Mouse (Mus musculus) megakaryocyte progenitor cell, adult 5-6 weeks (primary cell): ENCODE data around the gene Zswim3. TPM values are rescaled to one million over a fixed set of nuclear protein-coding genes. Genes with fewer than 3 reads are reported as not detected.
A peak's percentile ranks its signal among the peaks of the same experiment; 100 is the strongest.

ENCODE experiments used
- ATAC-seq: replicated peaks from 2 replicates; pipeline ENCODE4 v1.8.0; 2016; ENCODE audit warnings: mild to moderate bottlenecking, moderate TSS enrichment, inconsistent platforms; ENCODE audit not compliant: poor library complexity
- total RNA-seq, 2 experiments: library from RNA; stranded (forward) in 1 of 2; stranded (reverse) in 1 of 2; fragments of 157-497, 149-512 nt in 1 of 2; fragments of 200-1000 nt in 1 of 2; gene quantifications; 2 replicates each; pipeline versions ENCODE4 v1.2.3 to v1.2.4; 2015 to 2017

Zswim3 gene
- 4.3 and 6.7 TPM in 2 replicates for total RNA-seq (2015)
- total RNA-seq (2017) = 2.5 and 2.8 TPM in 2 replicates

GRCm38 (mm10) chr2:164804533-164805331, at the start of gene Zswim3, which contains the start of gene Acot8:
Gene Zswim3 (plus strand): TSS chr2:164805098.
Gene Acot8 (minus strand): TSS chr2:164804882.
- peak; percentile 93 for ATAC-seq

GRCm38 (mm10) chr2:164757841-164758240, 47.1 kb upstream of the Zswim3 start:
- no peak for ATAC-seq

- ATAC-seq = no peak
Measured at GRCm38 (mm10) chr2:164758692-164759091, 46.2 kb upstream of the Zswim3 start.

GRCm38 (mm10) chr2:164760059-164760833, 44.7 kb upstream of the Zswim3 start:
- ATAC-seq = peak; percentile 66

- peak; percentile 83 for ATAC-seq
Measured at GRCm38 (mm10) chr2:164761502-164761901, 43.4 kb upstream of the Zswim3 start.

GRCm38 (mm10) chr2:164761971-164762370, 42.9 kb upstream of the Zswim3 start:
- ATAC-seq = 0 out of 2 replicates have a peak, but pooled peaks have one; percentile 2

- no peak for ATAC-seq
Measured at GRCm38 (mm10) chr2:164762593-164762992, 42.3 kb upstream of the Zswim3 start.

GRCm38 (mm10) chr2:164765841-164766240, 39.1 kb upstream of the Zswim3 start:
- ATAC-seq = no peak

- ATAC-seq = no peak
Measured at GRCm38 (mm10) chr2:164767812-164768540, 36.9 kb upstream of the Zswim3 start.

- peak; percentile 95 for ATAC-seq
Measured at GRCm38 (mm10) chr2:164769258-164770037, 35.5 kb upstream of the Zswim3 start, which contains the start of gene Ube2c. Gene Ube2c (plus strand): TSS chr2:164769898.

GRCm38 (mm10) chr2:164770279-164770678, 34.6 kb upstream of the Zswim3 start:
- ATAC-seq = no peak

- no peak for ATAC-seq
Measured at GRCm38 (mm10) chr2:164771123-164771522, 33.8 kb upstream of the Zswim3 start.

GRCm38 (mm10) chr2:164773229-164773988, 31.5 kb upstream of the Zswim3 start:
- ATAC-seq = no peak

GRCm38 (mm10) chr2:164773989-164774364, 30.9 kb upstream of the Zswim3 start:
- peak; percentile 40 for ATAC-seq

- ATAC-seq = no peak
Measured at GRCm38 (mm10) chr2:164776130-164776529, 28.8 kb upstream of the Zswim3 start.

- no peak for ATAC-seq
Measured at GRCm38 (mm10) chr2:164776801-164777200, 28.1 kb upstream of the Zswim3 start.

- ATAC-seq = no peak
Measured at GRCm38 (mm10) chr2:164777246-164778014, 27.5 kb upstream of the Zswim3 start.

GRCm38 (mm10) chr2:164778015-164778287, 26.9 kb upstream of the Zswim3 start:
- ATAC-seq = no peak

GRCm38 (mm10) chr2:164778809-164779208, 26.1 kb upstream of the Zswim3 start:
- ATAC-seq = no peak
